Mouse (Mus musculus) kidney, embryonic 15.5 days (tissue): Measurements from ENCODE around the gene Tmem51. TPM values are rescaled to one million over a fixed set of nuclear protein-coding genes. Genes with fewer than 3 reads are reported as not detected.

Experiments used
- ATAC-seq: fragments of 200-750 bp; cut with Nextera tagmentation; replicated peaks from 2 replicates; pipeline ENCODE4 v1.8.0; 2017; ENCODE audit warnings: moderate TSS enrichment; ENCODE audit not compliant: low FRiP score
- H3K27ac ChIP-seq: fragments of 300-500 bp; sonication (generic); 2 replicates; pipeline ENCODE4 v1.5.1; 2015; ENCODE audit warnings: mild to moderate bottlenecking, inconsistent platforms
- H3K27me3 ChIP-seq: fragments of 300-500 bp; sonication (generic); 2 replicates; pipeline ENCODE4 v1.6.1; 2015; ENCODE audit warnings: inconsistent platforms
- H3K36me3 ChIP-seq: fragments of 300-500 bp; sonication (generic); 2 replicates; pipeline ENCODE4 v1.6.1; 2015; ENCODE audit warnings: inconsistent platforms
- H3K4me1 ChIP-seq: fragments of 300-500 bp; sonication (generic); 2 replicates; pipeline ENCODE4 v1.6.1; 2015; ENCODE audit warnings: inconsistent platforms
- H3K4me2 ChIP-seq: fragments of 300-500 bp; sonication (generic); 2 replicates; pipeline ENCODE4 v1.6.1; 2015; ENCODE audit warnings: moderate library complexity, mild to moderate bottlenecking, inconsistent platforms
- H3K4me3 ChIP-seq: fragments of 300-500 bp; sonication (generic); replicated peaks from 2 replicates; pipeline ENCODE4 v1.5.1; 2015; ENCODE audit warnings: mild to moderate bottlenecking, inconsistent platforms
- H3K9ac ChIP-seq: fragments of 300-500 bp; sonication (generic); 2 replicates; pipeline ENCODE4 v1.6.1; 2015; ENCODE audit warnings: mild to moderate bottlenecking, inconsistent platforms
- H3K9me3 ChIP-seq: fragments of 300-500 bp; sonication (generic); replicated peaks from 2 replicates; pipeline ENCODE4 v1.6.1; 2016; ENCODE audit warnings: inconsistent platforms
- WGBS: fragments of 180-500 bp; shearing (Covaris S2); methylation state at CpG from one replicate; pipeline ENCODE4 v1.1.7; 2015; ENCODE audit warnings: mixed read lengths; 5-methylcytosine and 5-hydroxymethylcytosine counted together
- polyA plus RNA-seq: library from polyadenylated mRNA; unstranded; fragments of >200 nt; fragmentation: Nextera tagmentation; extraction: Ambion mirVana; gene quantifications from 2 replicates; pipeline ENCODE4 v1.2.1, GENCODE M21; 2015

The Tmem51 gene
- polyA plus RNA-seq, 1 experiment from 2014 or later, result 29.5 TPM

- Histone ChIP-seq H3K9me3 (no peaks in the 10 kb centered on the region), H3K27me3 (peaks cover 13% of the 10 kb centered on the region; the same call in 1 of the 2 replicates), H3K36me3 (no peaks in the 10 kb centered on the region), H3K4me2 (peak overlapping the region; percentile 25; the same call in 1 of the 2 replicates), H3K9ac (no peak overlapping the region), H3K27ac (peak overlapping the region; percentile 41; the same call in 1 of the 2 replicates), H3K4me1 (peaks cover 70% of the 10 kb centered on the region), H3K4me3 (no peak overlapping the region)
- 42% methylated on average over 18 of the region's 18 CpGs for WGBS
- ATAC-seq, result no peak
Observed at GRCm38 (mm10) chr4:142080901-142081630, 3.0 kb downstream of the Tmem51 start.

- no peak for ATAC-seq
- peaks cover 10% of the 10 kb centered on the region; the same call in 1 of the 2 replicates for H3K27me3 ChIP-seq
- no peak overlapping the region for H3K9ac ChIP-seq
- peaks cover 70% of the 10 kb centered on the region for H3K4me1 ChIP-seq
- no peaks in the 10 kb centered on the region for H3K36me3 ChIP-seq
- H3K4me2 ChIP-seq, result no peak overlapping the region
- WGBS, result 71% methylated on average over 4 of the region's 4 CpGs
- no peak overlapping the region for H3K27ac ChIP-seq
- no peaks in the 10 kb centered on the region for H3K9me3 ChIP-seq
- no peak overlapping the region for H3K4me3 ChIP-seq
Observed at GRCm38 (mm10) chr4:142080487-142080767, 3.7 kb downstream of the Tmem51 start.

DNA sequence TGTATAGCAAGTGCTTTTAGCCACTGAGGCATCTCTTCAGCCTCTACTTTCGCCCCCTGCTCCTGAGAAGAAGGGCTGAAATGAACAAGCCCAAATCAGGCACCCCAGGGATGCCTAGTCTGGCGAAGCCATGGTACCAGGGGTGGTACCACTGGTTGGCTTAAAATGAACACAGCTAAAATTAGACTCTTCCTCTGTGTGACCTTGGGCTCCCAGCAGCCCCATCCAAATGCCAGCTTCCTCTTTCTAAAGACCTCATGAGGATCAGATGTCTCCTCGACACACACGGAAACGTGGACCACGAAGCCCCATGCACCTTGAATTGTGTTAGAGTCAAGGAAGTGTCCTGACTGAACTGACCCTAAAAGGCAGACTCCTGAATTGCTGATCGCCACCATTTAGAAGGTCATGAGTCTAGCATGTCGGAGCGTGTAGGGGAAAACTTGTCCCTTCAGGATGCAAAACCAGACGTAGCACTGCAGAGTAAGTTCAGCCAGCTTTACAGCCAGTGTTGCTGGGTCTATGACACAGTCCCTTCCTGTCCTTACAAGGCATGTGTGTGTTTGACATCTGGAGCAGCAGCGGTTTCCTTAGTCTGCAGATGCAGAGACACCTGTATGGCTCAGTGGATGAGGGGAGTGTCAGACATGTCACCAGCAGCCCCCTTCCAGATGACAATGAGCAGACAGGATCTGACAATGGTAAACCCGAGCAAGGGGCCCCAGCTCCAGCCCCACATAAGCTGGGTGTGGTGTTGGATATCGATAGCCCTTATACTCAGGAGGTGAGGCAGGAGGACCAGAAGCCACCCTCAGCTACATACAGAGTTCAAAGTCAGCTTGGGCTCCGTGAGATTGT is 4.2 kb downstream of the Tmem51 start:
- 0 out of 2 replicates have a peak, but pooled peaks cover 7% of the 10 kb centered on the region for H3K27me3 ChIP-seq
- H3K9me3 ChIP-seq, result no peaks in the 10 kb centered on the region
- ATAC-seq, result no peak
- H3K4me2 ChIP-seq, result no peak overlapping the region
- no peaks in the 10 kb centered on the region for H3K36me3 ChIP-seq
- H3K4me3 ChIP-seq, result no peak overlapping the region
- no peak overlapping the region for H3K27ac ChIP-seq
- 73% methylated on average over 14 of the region's 14 CpGs for WGBS
- peaks cover 70% of the 10 kb centered on the region for H3K4me1 ChIP-seq
- H3K9ac ChIP-seq, result no peak overlapping the region

DNA sequence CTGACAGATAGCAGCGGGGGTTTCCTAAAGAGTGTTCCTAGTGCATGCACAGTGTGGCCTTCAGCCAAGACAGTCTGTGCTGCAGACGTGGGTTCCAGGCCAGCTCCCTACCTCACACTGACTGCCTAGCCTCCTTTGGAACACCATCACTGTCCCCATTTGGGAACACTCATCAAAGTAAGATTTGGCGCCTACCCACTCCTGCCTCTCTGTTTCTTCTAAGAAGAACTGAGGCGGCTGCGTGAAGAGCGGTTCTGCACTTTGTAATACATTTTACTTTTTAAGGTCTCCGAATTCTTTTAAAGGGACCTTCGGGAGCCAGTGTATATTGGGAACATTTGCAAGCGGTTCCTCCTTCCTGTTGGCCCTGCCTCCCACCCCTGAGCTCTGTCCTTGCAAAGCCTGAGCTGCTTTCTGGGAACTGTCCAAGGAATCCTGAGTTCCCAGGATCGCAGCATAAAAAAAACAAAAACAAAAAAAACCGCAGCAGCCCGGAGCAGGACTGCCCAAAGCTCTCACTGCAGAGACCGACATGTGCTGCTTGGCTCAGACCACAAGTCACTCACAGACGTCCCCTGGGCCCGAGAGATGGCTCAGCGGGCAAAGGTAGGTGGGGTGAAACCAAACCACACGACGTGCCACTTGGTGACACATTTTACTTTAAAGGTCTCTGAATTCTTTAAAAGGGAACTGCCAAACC is 6.4 kb downstream of the Tmem51 start:
- Histone ChIP-seq H3K27ac (peak overlapping the region; percentile 75), H3K4me3 (no peak overlapping the region), H3K27me3 (0 out of 2 replicates have a peak, but pooled peaks cover 7% of the 10 kb centered on the region), H3K36me3 (no peaks in the 10 kb centered on the region), H3K4me2 (peak overlapping the region; percentile 27; the same call in 1 of the 2 replicates), H3K4me1 (peaks cover 58% of the 10 kb centered on the region), H3K9me3 (no peaks in the 10 kb centered on the region), H3K9ac (no peak overlapping the region)
- no peak; the same call in 1 of the 2 replicates for ATAC-seq
- WGBS, result 35% methylated on average over 18 of the region's 18 CpGs

- no peak for ATAC-seq
- no peak overlapping the region for H3K4me3 ChIP-seq
- peak overlapping the region; percentile 75 for H3K27ac ChIP-seq
- H3K9me3 ChIP-seq, result no peaks in the 10 kb centered on the region
- H3K36me3 ChIP-seq, result no peaks in the 10 kb centered on the region
- no peak overlapping the region for H3K9ac ChIP-seq
- 48% methylated on average over 1 of the region's 1 CpGs for WGBS
- H3K4me2 ChIP-seq, result no peak overlapping the region
- no peaks in the 10 kb centered on the region for H3K27me3 ChIP-seq
- peaks cover 57% of the 10 kb centered on the region for H3K4me1 ChIP-seq
Observed at GRCm38 (mm10) chr4:142076883-142077282, 7.2 kb downstream of the Tmem51 start.

DNA sequence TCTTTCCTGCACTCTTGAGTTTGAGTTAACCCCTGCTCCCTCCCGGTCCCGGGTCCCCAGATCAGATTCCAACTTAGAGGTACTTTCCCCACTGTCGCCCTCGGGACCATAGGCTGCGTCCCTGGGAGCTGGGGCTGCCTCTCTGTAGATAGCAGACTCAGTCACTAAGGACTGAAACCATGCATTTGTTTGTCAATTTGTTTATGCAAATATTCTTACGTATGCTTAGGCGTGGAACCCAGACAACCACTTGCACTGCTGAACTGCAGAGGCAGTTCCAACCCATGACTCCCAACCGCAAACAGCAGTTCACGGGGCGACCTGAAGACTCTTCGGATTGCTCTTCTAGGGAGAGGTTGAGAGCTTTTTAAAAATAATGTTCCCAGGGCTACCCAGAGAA is 8.2 kb downstream of the Tmem51 start:
- Histone ChIP-seq H3K4me2 (no peak overlapping the region), H3K27ac (no peak overlapping the region), H3K9me3 (no peaks in the 10 kb centered on the region), H3K4me1 (peaks cover 57% of the 10 kb centered on the region), H3K27me3 (no peaks in the 10 kb centered on the region), H3K9ac (no peak overlapping the region), H3K4me3 (no peak overlapping the region), H3K36me3 (no peaks in the 10 kb centered on the region)
- 80% methylated on average over 11 of the region's 11 CpGs for WGBS
- ATAC-seq, result no peak

GRCm38 (mm10) chr4:142074060-142074732 is 9.9 kb downstream of the Tmem51 start:
- H3K9me3 ChIP-seq, result no peaks in the 10 kb centered on the region
- 55% methylated on average over 13 of the region's 13 CpGs for WGBS
- H3K4me2 ChIP-seq, result no peak overlapping the region
- no peaks in the 10 kb centered on the region for H3K27me3 ChIP-seq
- no peaks in the 10 kb centered on the region for H3K36me3 ChIP-seq
- no peak overlapping the region for H3K9ac ChIP-seq
- H3K4me3 ChIP-seq, result no peak overlapping the region
- no peak for ATAC-seq
- no peak overlapping the region for H3K27ac ChIP-seq
- peaks cover 57% of the 10 kb centered on the region for H3K4me1 ChIP-seq

GRCm38 (mm10) chr4:142071243-142071991 is 12.7 kb downstream of the Tmem51 start:
- peak overlapping the region; percentile 7; the same call in 1 of the 2 replicates for H3K27ac ChIP-seq
- H3K4me1 ChIP-seq, result peaks cover 50% of the 10 kb centered on the region
- no peak overlapping the region for H3K9ac ChIP-seq
- no peak overlapping the region for H3K4me2 ChIP-seq
- no peak overlapping the region for H3K4me3 ChIP-seq
- no peak for ATAC-seq
- H3K9me3 ChIP-seq, result no peaks in the 10 kb centered on the region
- H3K27me3 ChIP-seq, result 0 out of 2 replicates have a peak, but pooled peaks cover 4% of the 10 kb centered on the region
- no peaks in the 10 kb centered on the region for H3K36me3 ChIP-seq
- 21% methylated on average over 18 of the region's 18 CpGs for WGBS

DNA sequence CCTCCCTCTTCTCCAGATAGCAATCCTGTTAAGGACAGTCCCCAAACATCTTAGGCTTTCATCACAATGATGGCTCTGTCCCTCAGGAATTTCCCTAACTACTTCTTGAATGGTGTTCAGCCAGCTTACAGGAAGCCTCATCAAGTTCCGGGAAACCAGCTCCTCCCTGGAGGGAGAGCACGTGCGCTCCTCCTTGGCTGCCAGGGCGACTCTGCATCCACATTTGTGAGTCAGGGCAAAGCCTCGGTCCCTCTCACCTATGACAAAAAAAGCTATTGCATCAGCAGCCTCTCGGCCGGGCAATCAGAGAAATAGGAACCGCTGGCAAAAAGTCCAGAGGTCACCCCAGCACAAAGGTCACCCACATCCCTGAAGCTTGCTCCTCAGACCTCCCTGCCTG is 13.3 kb downstream of the Tmem51 start:
- Histone ChIP-seq H3K4me3 (no peak overlapping the region), H3K9me3 (no peaks in the 10 kb centered on the region), H3K27ac (no peak overlapping the region), H3K4me2 (no peak overlapping the region), H3K9ac (no peak overlapping the region), H3K4me1 (peaks cover 56% of the 10 kb centered on the region), H3K36me3 (no peaks in the 10 kb centered on the region), H3K27me3 (0 out of 2 replicates have a peak, but pooled peaks cover 4% of the 10 kb centered on the region)
- WGBS, result 14% methylated on average over 8 of the region's 8 CpGs
- no peak for ATAC-seq

DNA sequence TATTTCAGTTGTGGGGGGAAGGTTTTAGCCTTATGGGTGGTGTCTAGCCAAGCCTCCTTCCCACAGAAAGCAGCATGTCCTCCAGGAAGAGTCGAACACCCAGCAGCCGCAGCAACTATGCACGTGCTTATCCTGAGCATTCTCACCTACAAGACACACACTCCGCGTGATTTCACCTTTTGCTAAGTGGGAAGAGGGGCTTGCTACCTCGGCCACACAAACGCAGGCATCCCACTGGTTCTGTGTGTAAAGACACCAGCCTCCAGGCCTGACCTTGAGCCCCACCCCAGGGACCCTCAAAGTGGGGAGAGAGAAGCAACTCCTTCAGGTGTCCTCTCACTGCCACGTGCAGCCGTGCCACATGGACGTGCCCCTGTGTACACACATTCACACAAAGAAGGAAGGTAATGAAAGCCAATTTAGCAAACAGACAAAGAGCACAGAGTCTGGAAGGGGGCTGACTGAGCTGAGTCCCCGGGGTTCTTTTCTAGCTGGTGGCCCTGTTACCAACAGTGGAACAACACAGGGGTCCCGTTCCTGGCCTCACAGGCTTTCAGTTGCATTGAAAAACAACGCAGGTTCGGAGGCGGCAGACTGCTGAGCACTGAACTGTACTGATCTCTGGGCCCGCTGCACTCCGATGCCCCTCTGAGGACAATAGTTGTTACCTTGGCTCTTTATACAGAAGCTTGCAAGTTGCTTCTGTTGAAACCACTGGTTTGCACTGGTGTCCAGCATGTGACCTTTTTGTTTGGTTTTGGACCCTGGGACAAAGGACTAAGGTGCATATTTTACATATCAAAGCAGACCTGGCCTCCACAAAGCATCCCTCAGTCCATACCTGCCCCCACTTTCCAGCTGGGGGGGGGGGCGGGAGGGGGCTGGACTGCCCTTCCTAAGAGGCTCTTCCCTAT is 14.9 kb downstream of the Tmem51 start:
- H3K27ac ChIP-seq, result no peak overlapping the region
- H3K27me3 ChIP-seq, result 0 out of 2 replicates have a peak, but pooled peaks cover 4% of the 10 kb centered on the region
- H3K9me3 ChIP-seq, result no peaks in the 10 kb centered on the region
- H3K36me3 ChIP-seq, result no peaks in the 10 kb centered on the region
- 49% methylated on average over 18 of the region's 18 CpGs for WGBS
- no peak overlapping the region for H3K9ac ChIP-seq
- no peak overlapping the region for H3K4me2 ChIP-seq
- no peak overlapping the region for H3K4me3 ChIP-seq
- H3K4me1 ChIP-seq, result peaks cover 59% of the 10 kb centered on the region
- ATAC-seq, result 0 out of 2 replicates have a peak, but pooled peaks have one; percentile 19
